Mouse (Mus musculus): ENCODE results near the gene Rps3a1. TPM values are rescaled to one million over a fixed set of nuclear protein-coding genes. Genes with fewer than 3 reads are reported as not detected.

Rps3a1 gene
- total RNA-seq, 2 experiments from 2014 or later, result 442 to 500 TPM

Other genes starting within 250 kb of the Rps3a1 start
- gene Sh3d19, start 171.6 kb downstream of the Rps3a1 start, total RNA-seq (2021), result 10 to 100 TPM; 25.4 to 29.6 TPM
- not detected for gene Prss48, start 140.2 kb downstream of the Rps3a1 start, total RNA-seq (2021)
- gene Lrba, start 82.0 kb upstream of the Rps3a1 start, total RNA-seq (2021), result 10 to 100 TPM; 17.4 to 23.1 TPM